Mouse (Mus musculus) brown adipose tissue, adult 24 weeks (tissue): Measurements from ENCODE around the gene Prl2c2. TPM values are rescaled to one million over a fixed set of nuclear protein-coding genes. Genes with fewer than 3 reads are reported as not detected.
"Not testable (repeated sequence)": the region's sequence is repeated elsewhere in the genome, so short reads cannot be mapped to it uniquely, and the experiment has no call there.

Experiments used
- H3K27ac ChIP-seq: fragments of 200-500 bp; replicated peaks from 2 replicates; pipeline ENCODE4 v1.5.1; 2012; ENCODE audit warnings: low read depth, mild to moderate bottlenecking, low read length
- H3K4me1 ChIP-seq: fragments of 200-500 bp; 2 replicates; pipeline ENCODE4 v1.6.1; 2012; ENCODE audit warnings: low read length, mixed read lengths; ENCODE audit not compliant: control insufficient read depth, insufficient read depth, insufficient read length
- H3K4me3 ChIP-seq: fragments of 200-500 bp; 2 replicates; pipeline ENCODE4 v1.5.1; 2012; ENCODE audit warnings: low read depth, mild to moderate bottlenecking, low read length, moderate library complexity; ENCODE audit not compliant: insufficient read depth
- polyA plus RNA-seq: library from polyadenylated mRNA; stranded (reverse); fragments of >200 nt; gene quantifications from 2 replicates; pipeline ENCODE4 v1.2.4, GENCODE M21; 2012; ENCODE audit not compliant: missing spikeins, insufficient read depth, insufficient read length

Prl2c2 gene
- not detected in 2 replicates for polyA plus RNA-seq

- H3K4me3 ChIP-seq, H3K4me1 ChIP-seq, H3K27ac ChIP-seq: not testable (repeated sequence)
These were observed at the start of gene Prl2c2 for GRCm38 (mm10) chr13:13005283-13005682. Gene Prl2c2 (minus strand): TSS chr13:13005383.

DNA sequence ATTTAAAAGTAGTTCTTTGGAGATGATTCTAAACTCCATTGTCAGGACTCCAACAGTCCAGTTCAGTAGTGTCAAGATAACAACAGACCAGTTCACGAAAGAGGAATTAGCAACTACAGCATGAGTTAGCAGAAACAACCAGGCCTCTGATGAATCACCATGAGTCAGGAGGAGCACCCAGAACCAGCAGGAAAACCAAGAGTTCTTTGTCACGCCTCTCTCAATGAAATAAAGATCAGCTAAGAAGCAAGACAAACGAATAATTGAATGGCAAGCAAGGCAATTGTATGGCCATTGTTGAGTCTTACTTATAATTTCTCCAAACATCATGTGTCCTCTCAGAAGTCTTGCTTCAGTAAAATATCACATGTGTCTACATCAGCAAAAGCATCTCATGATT lies 20.7 kb upstream of the Prl2c2 start:
- H3K4me3 ChIP-seq, H3K27ac ChIP-seq, H3K4me1 ChIP-seq: not testable (repeated sequence)

- not testable (repeated sequence) for H3K4me1 ChIP-seq, H3K27ac ChIP-seq, H3K4me3 ChIP-seq
These were observed 8.9 kb upstream of the Prl2c2 start for GRCm38 (mm10) chr13:13013993-13014549.

Other genes with a start within 250 kb of the Prl2c2 start
- not detected in 2 replicates for gene Prl2c3, start 205.3 kb downstream of the Prl2c2 start, polyA plus RNA-seq
- not detected in 2 replicates for gene Prl2c5, start 177.3 kb upstream of the Prl2c2 start, polyA plus RNA-seq